Mouse (Mus musculus) bone marrow, adult 2 months (tissue): ENCODE data around the gene Zscan25. TPM values are rescaled to one million over a fixed set of nuclear protein-coding genes. Genes with fewer than 3 reads are reported as not detected.
"Not testable (repeated sequence)": the region's sequence is repeated elsewhere in the genome, so short reads cannot be mapped to it uniquely, and the experiment has no call there.

Experiments
- H3K27ac ChIP-seq: fragments of 200-500 bp; 2 replicates; pipeline ENCODE4 v1.5.1; 2012; ENCODE audit warnings: low read depth, mild to moderate bottlenecking, control low read depth, inconsistent platforms, low read length; ENCODE audit not compliant: control insufficient read depth, poor library complexity, insufficient read depth
- H3K4me1 ChIP-seq: fragments of 200-500 bp; 2 replicates; pipeline ENCODE4 v1.6.1; 2011; ENCODE audit warnings: low read length; ENCODE audit not compliant: control insufficient read depth, insufficient read depth
- H3K4me3 ChIP-seq: fragments of 200-500 bp; replicated peaks from 2 replicates; pipeline ENCODE3; 2011; ENCODE audit warnings: mild to moderate bottlenecking, low read depth, low read length, control low read depth; ENCODE audit not compliant: control insufficient read depth
- CTCF ChIP-seq: fragments of 200-500 bp; IDR thresholded peaks from 2 replicates; pipeline ENCODE4 v1.5.1; 2011; ENCODE audit warnings: low read length, control low read depth; ENCODE audit not compliant: control insufficient read depth, insufficient read depth
- POLR2A ChIP-seq: fragments of 200-500 bp; IDR thresholded peaks from 2 replicates; pipeline ENCODE4 v1.6.1; 2011; ENCODE audit warnings: low read depth, mild to moderate bottlenecking, control low read depth, low read length, borderline replicate concordance; ENCODE audit not compliant: control insufficient read depth
- WGBS: fragments of 180-500 bp; shearing (Covaris S2); methylation state at CpG from one replicate; pipeline ENCODE4 v1.1.7; 2018; 5-methylcytosine and 5-hydroxymethylcytosine counted together
- polyA plus RNA-seq: library from polyadenylated mRNA; stranded (reverse); fragments of >200 nt; gene quantifications from 2 replicates; pipeline ENCODE4 v1.2.4, GENCODE M21; 2011; ENCODE audit warnings: low replicate concordance; ENCODE audit not compliant: missing spikeins, insufficient read depth, insufficient read length

Gene Zscan25
- polyA plus RNA-seq: 1.7 and 4.7 TPM in 2 replicates

- WGBS: under 1% methylated on average over 50 of the region's 50 CpGs
- Histone ChIP-seq H3K27ac (peak within 1 kb of the TSS; percentile 85), H3K4me3 (peak within 1 kb of the TSS; percentile 92), H3K4me1 (peaks cover 1% of the 10 kb centered on the region; the same call in 1 of the 2 replicates)
- TF ChIP-seq POLR2A (peak; percentile 70; the same call in 1 of the 2 replicates), CTCF (no peak)
Measured at GRCm38 (mm10) chr5:145280371-145281143, at the start of gene Zscan25. TSS of gene Zscan25 (plus strand) at chr5:145280500.

DNA sequence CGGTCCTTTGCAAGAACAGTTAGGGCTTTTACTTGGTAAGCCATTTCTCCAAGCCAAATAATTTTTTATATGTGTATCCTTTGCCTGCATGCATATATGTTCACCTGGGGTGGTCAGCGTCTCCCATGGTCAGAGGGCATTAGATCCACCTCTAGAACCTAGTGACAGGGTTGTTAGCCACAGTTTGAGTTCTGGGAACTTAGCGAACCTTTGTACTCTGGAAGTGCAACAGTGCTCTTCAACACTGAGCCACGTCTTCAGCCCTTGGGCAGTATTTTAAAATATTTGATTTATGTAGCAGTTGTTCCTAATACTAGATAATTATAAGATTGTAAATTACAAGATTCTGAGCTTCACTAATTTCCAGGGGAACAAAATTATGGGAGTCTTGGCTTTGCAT, 49.7 kb upstream of the Zscan25 start:
- WGBS: 89% methylated on average over 4 of the region's 4 CpGs
- Histone ChIP-seq H3K27ac (no peak overlapping the region), H3K4me3 (no peak overlapping the region), H3K4me1 (no peaks in the 10 kb centered on the region)
- TF ChIP-seq CTCF (no peak), POLR2A (no peak)

GRCm38 (mm10) chr5:145231367-145231871, 48.9 kb upstream of the Zscan25 start, which contains the start of gene Zfp655:
TSS of gene Zfp655 (plus strand) at chr5:145231715.
- TF ChIP-seq POLR2A: peak; percentile 87; the same call in 1 of the 2 replicates
- TF ChIP-seq CTCF: no peak; the same call in 1 of the 2 replicates
- WGBS: under 1% methylated on average over 42 of the region's 42 CpGs
- Histone ChIP-seq H3K27ac (peak within 1 kb of the TSS; percentile 93), H3K4me1 (no peaks in the 10 kb centered on the region), H3K4me3 (peak within 1 kb of the TSS; percentile 78)

DNA sequence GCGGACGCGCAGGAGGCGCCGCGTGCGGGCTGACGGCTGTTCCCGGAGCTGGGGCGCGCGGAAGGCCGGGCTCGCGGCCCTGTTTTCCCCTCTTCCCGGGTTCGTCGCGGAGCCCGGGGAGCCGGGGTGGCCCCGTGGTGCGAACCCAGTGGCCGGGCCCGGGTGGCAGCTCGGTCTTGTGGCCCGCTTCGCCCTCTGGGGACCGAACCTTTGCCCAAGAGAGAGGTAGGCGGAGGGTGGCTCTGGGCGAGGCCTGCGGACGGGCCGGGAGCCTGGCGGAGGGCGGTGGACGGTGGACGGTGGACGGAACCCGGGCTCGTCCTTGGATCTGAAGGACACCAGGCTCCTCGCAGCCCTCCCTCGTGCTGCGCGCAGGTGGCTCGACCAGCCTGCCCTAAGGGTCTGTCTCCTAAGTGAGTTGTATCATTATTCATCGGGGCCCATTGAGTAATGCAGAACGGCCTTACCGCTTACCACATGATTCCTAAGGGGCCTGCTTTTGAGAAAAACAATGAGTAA, 48.3 kb upstream of the Zscan25 start:
- WGBS: 0% methylated on average over 48 of the region's 49 CpGs
- Histone ChIP-seq H3K4me1 (no peaks in the 10 kb centered on the region), H3K4me3 (peak overlapping the region; percentile 78), H3K27ac (peak overlapping the region; percentile 93)
- TF ChIP-seq CTCF (no peak), POLR2A (no peak)

- no peak overlapping the region for H3K4me3 ChIP-seq
- TF ChIP-seq CTCF (peak; percentile 54), POLR2A (no peak)
Measured at GRCm38 (mm10) chr5:145234636-145235035, 45.7 kb upstream of the Zscan25 start.

DNA sequence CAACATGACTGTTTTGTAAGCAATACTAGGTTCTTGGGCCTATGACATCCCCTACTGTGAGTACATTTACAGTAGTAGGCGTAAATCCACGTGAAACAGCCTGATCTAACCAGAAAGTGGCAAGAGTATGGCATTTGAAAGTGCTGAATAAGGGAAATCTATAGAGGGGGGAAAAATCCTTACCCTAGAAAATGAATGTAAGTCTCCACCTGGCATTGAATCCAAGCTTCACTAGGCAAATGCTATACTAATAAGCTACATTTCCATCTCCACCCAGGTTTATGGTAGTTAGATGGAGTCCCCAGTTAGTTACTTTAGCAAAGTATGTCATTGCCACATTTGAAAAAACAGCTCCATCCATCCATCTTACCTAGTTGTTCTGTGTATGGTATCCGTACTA, 30.8 kb upstream of the Zscan25 start:
- H3K4me1 ChIP-seq: no peaks in the 10 kb centered on the region
- TF ChIP-seq CTCF: no peak
- TF ChIP-seq POLR2A: no peak
- H3K27ac ChIP-seq: no peak overlapping the region
- no peak overlapping the region for H3K4me3 ChIP-seq
- 85% methylated on average over 3 of the region's 3 CpGs for WGBS

More at GRCm38 (mm10) chr5:145234636-145235035, 45.7 kb upstream of the Zscan25 start:
- no peak overlapping the region for H3K27ac ChIP-seq
- no peaks in the 10 kb centered on the region for H3K4me1 ChIP-seq

GRCm38 (mm10) chr5:145273568-145273967, 6.7 kb upstream of the Zscan25 start:
- not testable (repeated sequence) for H3K27ac ChIP-seq, H3K4me1 ChIP-seq, H3K4me3 ChIP-seq
- WGBS: 73% methylated on average over 2 of the region's 2 CpGs

GRCm38 (mm10) chr5:145279948-145280347, 352 bp upstream of the Zscan25 start:
- WGBS: 93% methylated on average over 2 of the region's 2 CpGs
- H3K4me1 ChIP-seq: peaks cover 1% of the 10 kb centered on the region; the same call in 1 of the 2 replicates
- no peak overlapping the region for H3K27ac ChIP-seq
- TF ChIP-seq CTCF (no peak), POLR2A (no peak)
- peak overlapping the region; percentile 92 for H3K4me3 ChIP-seq

DNA sequence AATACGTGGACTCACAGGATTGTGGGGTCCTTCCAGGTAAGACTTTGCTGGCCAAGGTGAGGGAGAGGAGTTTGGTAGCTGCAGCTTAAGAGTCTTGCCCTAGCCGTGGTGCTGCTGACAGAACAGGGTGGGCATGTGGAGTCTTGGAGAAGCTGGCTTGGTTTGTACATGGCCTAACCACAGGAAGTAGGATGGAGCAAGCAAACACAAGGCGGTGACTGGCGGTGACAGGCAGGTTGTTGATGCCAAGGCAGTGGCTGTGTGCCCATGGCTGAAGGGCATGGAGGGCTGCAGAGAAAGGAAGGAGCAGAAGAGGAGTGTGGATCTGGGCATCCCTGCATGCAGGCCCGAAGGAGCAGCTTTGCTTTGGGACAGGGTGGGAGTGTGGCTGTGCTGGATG, 8.1 kb downstream of the Zscan25 start:
- 53% methylated on average over 5 of the region's 5 CpGs for WGBS
- TF ChIP-seq POLR2A (no peak), CTCF (no peak)
- Histone ChIP-seq H3K4me3 (no peak overlapping the region), H3K27ac (no peak overlapping the region), H3K4me1 (peaks cover 2% of the 10 kb centered on the region; the same call in 1 of the 2 replicates)
